ENCODE assay signal across 2 mouse cellular contexts in genomic region chr11:109289378-109289777, GRCm38 (mm10). TPM values are rescaled to one million over a fixed set of nuclear protein-coding genes. Genes with fewer than 3 reads are reported as not detected.
"Had no signal": no experiment of that assay in that cellular context is flagged by ENCODE, and none has a peak within 500 bp of the region (broad histone marks: within the 10 kb centered on the region; RNA-seq: fewer than 3 reads in every experiment).

No protein-coding gene starts in this region.

RNA-seq across cellular contexts. Expression of gene Rgs9, which starts 8.6 kb away (rescaled TPM):
- polyA plus RNA-seq: macrophage, myocyte had no signal
